Mouse (Mus musculus) MEL (cell line): ENCODE results near the gene Decr2. TPM values are rescaled to one million over a fixed set of nuclear protein-coding genes. Genes with fewer than 3 reads are reported as not detected.

Experiments used
- DNase-seq: peaks from one replicate; pipeline ENCODE4 v3.0.0; 2011; ENCODE audit warnings: low read depth, low spot score
- H3K27ac ChIP-seq: 2 replicates; pipeline ENCODE4 v1.5.1; 2012; ENCODE audit warnings: low read depth, mild to moderate bottlenecking, control low read depth, low read length, moderate library complexity; ENCODE audit not compliant: control insufficient read depth
- H3K27me3 ChIP-seq, 2 experiments: fragments of 150-350 bp in 1 of 2; sonication (generic) in 1 of 2; 2 replicates each; pipeline ENCODE4 v1.6.1; 2012; ENCODE audit warnings: low read length in 2 of 2, mild to moderate bottlenecking in 2 of 2, improper control_type of control experiment in 1 of 2, moderate library complexity in 1 of 2; ENCODE audit not compliant: insufficient read depth in 2 of 2, control insufficient read depth in 1 of 2
- H3K36me3 ChIP-seq, 2 experiments: 2 replicates each; pipeline ENCODE4 v1.6.1; 2012 to 2014; ENCODE audit warnings: low read length in 2 of 2, improper control_type of control experiment in 1 of 2, inconsistent platforms in 1 of 2, mild to moderate bottlenecking in 1 of 2; ENCODE audit not compliant: insufficient read depth in 2 of 2, control insufficient read depth in 1 of 2
- H3K4me1 ChIP-seq, 2 experiments: fragments of 150-350 bp in 1 of 2; sonication (generic) in 1 of 2; 2 replicates each; pipeline ENCODE4 v1.6.1; 2012; ENCODE audit warnings: low read length in 2 of 2, improper control_type of control experiment in 1 of 2, mild to moderate bottlenecking in 1 of 2; ENCODE audit not compliant: insufficient read depth in 2 of 2, control insufficient read depth in 1 of 2
- H3K4me3 ChIP-seq, 2 experiments: fragments of 150-350 bp in 1 of 2; sonication (generic) in 1 of 2; 2 replicates each; pipeline ENCODE4 v1.5.1; 2012; ENCODE audit warnings: low read depth in 2 of 2, low read length in 2 of 2, mild to moderate bottlenecking in 2 of 2, moderate library complexity in 2 of 2, control low read depth in 1 of 2, improper control_type of control experiment in 1 of 2; ENCODE audit not compliant: control insufficient read depth in 1 of 2, insufficient read depth in 1 of 2
- H3K79me2 ChIP-seq: 2 replicates; pipeline ENCODE4 v1.6.1; 2012; ENCODE audit warnings: mild to moderate bottlenecking, low read length, moderate library complexity; ENCODE audit not compliant: control insufficient read depth, poor library complexity, insufficient read depth
- H3K9ac ChIP-seq: 2 replicates; pipeline ENCODE4 v1.6.1; 2012; ENCODE audit warnings: low read depth, mild to moderate bottlenecking, control low read depth, low read length, moderate library complexity; ENCODE audit not compliant: control insufficient read depth, poor library complexity, severe bottlenecking
- H3K9me3 ChIP-seq: fragments of 150-350 bp; sonication (generic); replicated peaks from 2 replicates; pipeline ENCODE4 v1.6.1; 2012; ENCODE audit warnings: mild to moderate bottlenecking, low read length, improper control_type of control experiment, moderate library complexity; ENCODE audit not compliant: insufficient read depth
- CHD2 ChIP-seq: IDR thresholded peaks from 2 replicates; pipeline ENCODE4 v1.6.1; 2011; ENCODE audit warnings: low read length, improper control_type of control experiment
- CTCF ChIP-seq, 3 experiments: IDR thresholded peaks in 2 of 3; conservative IDR thresholded peaks in 1 of 3; 2 replicates each; pipeline ENCODE4 v1.5.1; 2011 to 2012; ENCODE audit warnings: low read length in 3 of 3, low read depth in 2 of 3, mild to moderate bottlenecking in 2 of 3, improper control_type of control experiment in 1 of 3, inconsistent platforms in 1 of 3, mixed read lengths in 1 of 3, moderate library complexity in 1 of 3; ENCODE audit not compliant: control insufficient read depth in 1 of 3, insufficient read depth in 1 of 3, poor library complexity in 1 of 3, severe bottlenecking in 1 of 3
- E2F4 ChIP-seq: IDR thresholded peaks from 2 replicates; pipeline ENCODE4 v1.6.1; 2011; ENCODE audit warnings: low read depth, low read length, improper control_type of control experiment, borderline replicate concordance
- GABPA ChIP-seq: IDR thresholded peaks from 2 replicates; pipeline ENCODE4 v1.6.1; 2012; ENCODE audit warnings: low read depth, mild to moderate bottlenecking, inconsistent platforms, low read length, improper control_type of control experiment, moderate library complexity
- HCFC1 ChIP-seq: IDR thresholded peaks from 2 replicates; pipeline ENCODE4 v1.6.1; 2012; ENCODE audit warnings: low read depth, mild to moderate bottlenecking, inconsistent platforms, low read length, improper control_type of control experiment, moderate library complexity
- JUND ChIP-seq: IDR thresholded peaks from 2 replicates; pipeline ENCODE4 v1.6.1; 2011; ENCODE audit warnings: low read depth, mild to moderate bottlenecking, improper control_type of control experiment, low read length
- KAT2A ChIP-seq: conservative IDR thresholded peaks from 2 replicates; pipeline ENCODE4 v1.6.1; 2012; ENCODE audit warnings: low read depth, low read length, improper control_type of control experiment, inconsistent platforms
- MAFK ChIP-seq: IDR thresholded peaks from 2 replicates; pipeline ENCODE4 v1.6.1; 2011; ENCODE audit warnings: low read depth, mild to moderate bottlenecking, low read length, improper control_type of control experiment, borderline replicate concordance
- MAX ChIP-seq: IDR thresholded peaks from 2 replicates; pipeline ENCODE4 v1.6.1; 2011; ENCODE audit warnings: low read length, improper control_type of control experiment
- MAZ ChIP-seq: IDR thresholded peaks from 2 replicates; pipeline ENCODE4 v1.6.1; 2012; ENCODE audit warnings: low read depth, mild to moderate bottlenecking, inconsistent platforms, low read length, improper control_type of control experiment
- MXI1 ChIP-seq: IDR thresholded peaks from 2 replicates; pipeline ENCODE4 v1.6.1; 2011; ENCODE audit warnings: mild to moderate bottlenecking, low read depth, low read length, improper control_type of control experiment
- MYB ChIP-seq: IDR thresholded peaks from 2 replicates; pipeline ENCODE4 v1.6.1; 2011; ENCODE audit warnings: mild to moderate bottlenecking, low read depth, low read length, improper control_type of control experiment
- MYC ChIP-seq: IDR thresholded peaks from 2 replicates; pipeline ENCODE4 v1.6.1; 2011; ENCODE audit warnings: low read depth, mild to moderate bottlenecking, low read length, improper control_type of control experiment, moderate library complexity
- NRF1 ChIP-seq: IDR thresholded peaks from 2 replicates; pipeline ENCODE4 v1.6.1; 2014; ENCODE audit warnings: low read depth, mild to moderate bottlenecking, inconsistent platforms, low read length, improper control_type of control experiment, moderate library complexity; ENCODE audit not compliant: poor library complexity, insufficient read depth, severe bottlenecking
- POLR2A ChIP-seq, 2 experiments: IDR thresholded peaks; 2 replicates each; pipeline ENCODE4 v1.6.1; 2011 to 2012; ENCODE audit warnings: low read length in 2 of 2, mild to moderate bottlenecking in 2 of 2, control low read depth in 1 of 2, improper control_type of control experiment in 1 of 2, low read depth in 1 of 2, moderate library complexity in 1 of 2; ENCODE audit not compliant: control insufficient read depth in 1 of 2, insufficient read depth in 1 of 2, poor library complexity in 1 of 2
- POLR2AphosphoS5 ChIP-seq: IDR thresholded peaks from 2 replicates; pipeline ENCODE4 v1.6.1; 2012; ENCODE audit warnings: low read depth, borderline replicate concordance, mild to moderate bottlenecking, inconsistent platforms, low read length, moderate library complexity, mixed read lengths
- RAD21 ChIP-seq: IDR thresholded peaks from 2 replicates; pipeline ENCODE4 v1.6.1; 2011; ENCODE audit warnings: mild to moderate bottlenecking, low read depth, low read length, improper control_type of control experiment
- SIN3A ChIP-seq: IDR thresholded peaks from 2 replicates; pipeline ENCODE4 v1.6.1; 2012; ENCODE audit warnings: low read length, improper control_type of control experiment, inconsistent platforms
- SMC3 ChIP-seq: IDR thresholded peaks from 2 replicates; pipeline ENCODE4 v1.6.1; 2011; ENCODE audit warnings: low read depth, low read length, improper control_type of control experiment
- TCF12 ChIP-seq: IDR thresholded peaks from 2 replicates; pipeline ENCODE4 v1.6.1; 2014; ENCODE audit warnings: low read depth, mild to moderate bottlenecking, inconsistent platforms, low read length, improper control_type of control experiment, moderate library complexity
- USF2 ChIP-seq, 2 experiments: IDR thresholded peaks; 2 replicates each; pipeline ENCODE4 v1.6.1; 2011 to 2012; ENCODE audit warnings: improper control_type of control experiment in 2 of 2, low read length in 2 of 2, borderline replicate concordance in 1 of 2, inconsistent platforms in 1 of 2, low read depth in 1 of 2, mild to moderate bottlenecking in 1 of 2; ENCODE audit not compliant: insufficient read depth in 1 of 2
- ZC3H11A ChIP-seq: IDR thresholded peaks from 2 replicates; pipeline ENCODE4 v1.6.1; 2012; ENCODE audit warnings: low read depth, mild to moderate bottlenecking, inconsistent platforms, low read length, improper control_type of control experiment
- ZNF384 ChIP-seq: IDR thresholded peaks from 2 replicates; pipeline ENCODE4 v1.6.1; 2012; ENCODE audit warnings: low read depth, mild to moderate bottlenecking, inconsistent platforms, low read length, improper control_type of control experiment
- polyA plus RNA-seq, 2 experiments: library from polyadenylated mRNA; stranded (reverse) in 1 of 2; unstranded in 1 of 2; fragments of >175 nt in 1 of 2; fragments of >200 nt in 1 of 2; gene quantifications; 2 replicates each; pipeline versions ENCODE4 v1.2.1 to v1.2.4; 2012; ENCODE audit warnings: low replicate concordance in 2 of 2, low read depth in 1 of 2; ENCODE audit not compliant: insufficient read length in 2 of 2, insufficient read depth in 1 of 2, missing spikeins in 1 of 2
- total RNA-seq: library from RNA; depleted of rRNA; stranded (reverse); fragments of 300-350 nt; gene quantifications from 2 replicates; pipeline ENCODE4 v1.2.3, GENCODE M21; 2012

Gene Decr2
- total and polyA plus RNA-seq, 3 experiments: 6.5 to 11.3 TPM; not detected in 1

- DNase-seq: no peak
- no peaks in the 10 kb centered on the region for H3K9me3 ChIP-seq
- TF ChIP-seq POLR2A (IDR thresholded peaks at IDR 0.05; ENCODE audit: control insufficient read depth in 1 of 2, insufficient read depth in 1 of 2, low read depth in 1 of 2, low read length in 2 of 2, poor library complexity in 1 of 2) (no peak), MAZ (no peak), ZC3H11A (no peak), E2F4 (no peak), MYC (no peak), POLR2AphosphoS5 (no peak), HCFC1 (no peak), SMC3 (no peak), MXI1 (no peak), KAT2A (no peak), JUND (no peak), NRF1 (no peak), MYB (no peak), USF2 (IDR thresholded peaks at IDR 0.05; ENCODE audit: borderline replicate concordance in 1 of 2, insufficient read depth in 1 of 2, low read depth in 1 of 2, low read length in 2 of 2) (no peak), GABPA (no peak), CHD2 (no peak), ZNF384 (no peak)
- TF ChIP-seq, all 39 proteins: peak for 0
- no peak overlapping the region for H3K4me3 ChIP-seq
- no peaks in the 10 kb centered on the region for H3K27me3 ChIP-seq
- H3K36me3 ChIP-seq: no peaks in the 10 kb centered on the region; a peak in 2 of 4 replicates
- H3K79me2 ChIP-seq: peaks cover 15% of the 10 kb centered on the region
- no peak overlapping the region for H3K9ac ChIP-seq
- no peak overlapping the region for H3K27ac ChIP-seq
- H3K4me1 ChIP-seq: peaks cover 2 to 19% of the 10 kb centered on the region in 2 experiments; a peak in 3 of 4 replicates
Observed at GRCm38 (mm10) chr17:26122431-26123140, 32.4 kb upstream of the Decr2 start.

GRCm38 (mm10) chr17:26119766-26120710 lies 29.9 kb upstream of the Decr2 start:
- Histone ChIP-seq H3K27me3 (no peaks in the 10 kb centered on the region), H3K36me3 (no peaks in the 10 kb centered on the region; a peak in 2 of 4 replicates), H3K4me1 (peaks cover 2 to 37% of the 10 kb centered on the region in 2 experiments; a peak in 3 of 4 replicates), H3K9me3 (no peaks in the 10 kb centered on the region), H3K27ac (no peak overlapping the region), H3K4me3 (0 out of 4 replicates have a peak overlapping the region, but pooled peaks of 1 of the 2 experiments have one; percentile 8), H3K9ac (peak overlapping the region; percentile 43), H3K79me2 (peaks cover 14% of the 10 kb centered on the region)
- TF ChIP-seq HCFC1: no peak
- 0 out of 2 replicates have a peak, but pooled peaks have one; percentile 26 for TF ChIP-seq SIN3A
- TF ChIP-seq TCF12: peak; percentile 27; the same call in 1 of the 2 replicates
- peak; percentile 80 for TF ChIP-seq MYC
- no peak for TF ChIP-seq MAFK
- TF ChIP-seq MAZ: peak; percentile 67; the same call in 1 of the 2 replicates
- TF ChIP-seq KAT2A: no peak
- peak; percentile 45 for TF ChIP-seq ZC3H11A
- TF ChIP-seq MAX: peak; percentile 72
- peak; percentile 77 to 90 (median 86) for TF ChIP-seq CTCF (IDR thresholded peaks at IDR 0.05 in 2 of 3, conservative IDR thresholded peaks at IDR 0.05 in 1 of 3; ENCODE audit: control insufficient read depth in 1 of 3, insufficient read depth in 1 of 3, low read depth in 2 of 3, low read length in 3 of 3, poor library complexity in 1 of 3, severe bottlenecking in 1 of 3)
- peak; percentile 65 for TF ChIP-seq RAD21
- peak; percentile 75 for TF ChIP-seq SMC3
- DNase-seq: peak; percentile 87
